Mouse (Mus musculus): Measurements from ENCODE around the gene Tnc. TPM values are rescaled to one million over a fixed set of nuclear protein-coding genes. Genes with fewer than 3 reads are reported as not detected.

Tnc gene
- polyA plus RNA-seq, 1 experiment from 2014 or later, result 53.7 TPM

- no peak for ATAC-seq (ENCODE audit: insufficient number of reproducible peaks, insufficient read depth, low FRiP score, low TSS enrichment)
- H3K9ac ChIP-seq, result no peak overlapping the region
- no peaks in the 10 kb centered on the region for H3K27me3 ChIP-seq
- H3K4me3 ChIP-seq, result no peak overlapping the region
- H3K4me2 ChIP-seq (replicated peaks), result no peak overlapping the region
- WGBS, result 73% methylated on average over 6 of the region's 6 CpGs
- H3K36me3 ChIP-seq, result no peaks in the 10 kb centered on the region
- H3K9me3 ChIP-seq, result no peaks in the 10 kb centered on the region
- H3K27ac ChIP-seq, result no peak overlapping the region
- H3K4me1 ChIP-seq, result no peaks in the 10 kb centered on the region
Measured at GRCm38 (mm10) chr4:64058856-64059231, 12.0 kb upstream of the Tnc start.

GRCm38 (mm10) chr4:64058048-64058855, 11.4 kb upstream of the Tnc start:
- no peaks in the 10 kb centered on the region for H3K9me3 ChIP-seq
- H3K27ac ChIP-seq, result no peak overlapping the region
- no peaks in the 10 kb centered on the region for H3K27me3 ChIP-seq
- ATAC-seq (ENCODE audit: insufficient number of reproducible peaks, insufficient read depth, low FRiP score, low TSS enrichment), result no peak
- H3K4me1 ChIP-seq, result no peaks in the 10 kb centered on the region
- H3K4me2 ChIP-seq (replicated peaks), result no peak overlapping the region
- 71% methylated on average over 12 of the region's 12 CpGs for WGBS
- no peaks in the 10 kb centered on the region for H3K36me3 ChIP-seq
- H3K9ac ChIP-seq, result no peak overlapping the region
- H3K4me3 ChIP-seq, result no peak overlapping the region

- H3K9me3 ChIP-seq, result no peaks in the 10 kb centered on the region
- H3K36me3 ChIP-seq, result no peaks in the 10 kb centered on the region
- no peak overlapping the region for H3K27ac ChIP-seq
- H3K4me1 ChIP-seq, result peaks cover 21% of the 10 kb centered on the region
- 0 out of 2 replicates have a peak, but pooled peaks cover 9% of the 10 kb centered on the region for H3K27me3 ChIP-seq
- no peak overlapping the region for H3K9ac ChIP-seq
- H3K4me3 ChIP-seq, result no peak overlapping the region
- ATAC-seq (ENCODE audit: insufficient number of reproducible peaks, insufficient read depth, low FRiP score, low TSS enrichment), result no peak
- H3K4me2 ChIP-seq (replicated peaks), result no peak overlapping the region
- 60% methylated on average over 7 of the region's 7 CpGs for WGBS
Measured at GRCm38 (mm10) chr4:64048177-64048576, 1.4 kb upstream of the Tnc start.

DNA sequence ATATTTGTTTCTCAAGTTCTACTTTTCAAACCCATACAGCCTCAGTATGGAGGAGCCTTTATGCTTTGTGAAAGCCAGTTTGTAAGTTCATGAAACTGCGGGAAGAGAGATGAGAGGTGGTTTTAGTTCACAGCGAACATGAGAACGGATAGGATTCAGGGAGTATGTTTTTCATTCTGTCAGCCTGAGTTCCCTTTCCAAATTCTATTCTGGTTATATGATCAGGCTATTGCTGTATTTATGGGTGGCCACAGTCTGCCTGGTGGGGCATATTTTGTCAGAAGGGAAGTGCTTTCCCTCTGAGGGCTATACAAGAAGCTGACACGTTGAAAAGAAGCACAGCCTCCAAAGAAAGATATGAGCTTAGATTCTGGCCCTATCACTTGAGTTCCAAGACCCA, 2.9 kb downstream of the Tnc start:
- H3K9me3 ChIP-seq, result no peaks in the 10 kb centered on the region
- no peaks in the 10 kb centered on the region for H3K36me3 ChIP-seq
- peak overlapping the region; percentile 69 for H3K4me2 ChIP-seq (replicated peaks)
- H3K9ac ChIP-seq, result no peak overlapping the region
- H3K27ac ChIP-seq, result no peak overlapping the region
- ATAC-seq (ENCODE audit: insufficient number of reproducible peaks, insufficient read depth, low FRiP score, low TSS enrichment), result no peak
- WGBS, result 51% methylated on average over 4 of the region's 4 CpGs
- H3K4me3 ChIP-seq, result no peak overlapping the region
- 0 out of 2 replicates have a peak, but pooled peaks cover 9% of the 10 kb centered on the region for H3K27me3 ChIP-seq
- peaks cover 30% of the 10 kb centered on the region for H3K4me1 ChIP-seq

- 67% methylated on average over 6 of the region's 6 CpGs for WGBS
- Histone ChIP-seq H3K4me3 (no peak overlapping the region), H3K36me3 (no peaks in the 10 kb centered on the region), H3K9ac (no peak overlapping the region), H3K27me3 (0 out of 2 replicates have a peak, but pooled peaks cover 9% of the 10 kb centered on the region), H3K9me3 (no peaks in the 10 kb centered on the region), H3K4me2 (replicated peaks) (no peak overlapping the region; the same call in 1 of the 2 replicates), H3K27ac (no peak overlapping the region), H3K4me1 (peaks cover 30% of the 10 kb centered on the region)
- no peak for ATAC-seq (ENCODE audit: insufficient number of reproducible peaks, insufficient read depth, low FRiP score, low TSS enrichment)
Measured at GRCm38 (mm10) chr4:64043371-64043770, 3.4 kb downstream of the Tnc start.

DNA sequence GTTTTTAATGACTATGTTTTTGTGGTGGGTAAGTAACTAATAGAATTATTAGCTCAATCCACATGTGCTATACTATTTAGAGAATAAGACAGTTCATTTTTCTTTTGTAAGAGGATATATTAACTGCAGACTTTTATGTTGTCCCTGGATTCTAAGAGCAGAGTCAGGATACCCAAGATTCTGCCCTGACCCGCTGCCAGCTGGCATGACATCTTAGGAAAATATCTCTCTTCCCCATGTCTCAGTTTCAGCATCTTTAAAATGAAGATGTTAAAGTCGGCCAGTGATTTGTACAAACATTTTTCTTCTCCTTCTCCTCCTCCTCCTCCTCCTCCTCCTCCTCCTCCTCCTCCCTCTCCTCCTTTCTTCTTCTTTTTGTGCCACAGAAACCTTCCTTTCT, 7.7 kb downstream of the Tnc start:
- ATAC-seq (ENCODE audit: insufficient number of reproducible peaks, insufficient read depth, low FRiP score, low TSS enrichment), result no peak
- Histone ChIP-seq H3K4me3 (no peak overlapping the region), H3K4me2 (replicated peaks) (no peak overlapping the region), H3K9ac (no peak overlapping the region), H3K36me3 (no peaks in the 10 kb centered on the region), H3K27me3 (no peaks in the 10 kb centered on the region), H3K4me1 (peaks cover 12% of the 10 kb centered on the region; the same call in 1 of the 2 replicates), H3K27ac (no peak overlapping the region), H3K9me3 (no peaks in the 10 kb centered on the region)
- 82% methylated on average over 2 of the region's 2 CpGs for WGBS

- no peak overlapping the region for H3K27ac ChIP-seq
- H3K9ac ChIP-seq, result no peak overlapping the region
- WGBS, result 83% methylated on average over 2 of the region's 2 CpGs
Measured at GRCm38 (mm10) chr4:64037513-64037912, 9.3 kb downstream of the Tnc start.

GRCm38 (mm10) chr4:64034724-64035123, 12.1 kb downstream of the Tnc start:
- H3K27ac ChIP-seq, result no peak overlapping the region
- no peaks in the 10 kb centered on the region for H3K9me3 ChIP-seq
- H3K4me1 ChIP-seq, result peaks cover 6% of the 10 kb centered on the region; the same call in 1 of the 2 replicates
- ATAC-seq (ENCODE audit: insufficient number of reproducible peaks, insufficient read depth, low FRiP score, low TSS enrichment), result no peak
- no peak overlapping the region for H3K9ac ChIP-seq
- no peak overlapping the region for H3K4me3 ChIP-seq
- no peak overlapping the region for H3K4me2 ChIP-seq (replicated peaks)
- no peaks in the 10 kb centered on the region for H3K36me3 ChIP-seq
- WGBS, result 71% methylated on average over 1 of the region's 1 CpGs
- no peaks in the 10 kb centered on the region for H3K27me3 ChIP-seq

More at GRCm38 (mm10) chr4:64037513-64037912, 9.3 kb downstream of the Tnc start:
- Histone ChIP-seq H3K9me3 (no peaks in the 10 kb centered on the region), H3K4me3 (no peak overlapping the region), H3K36me3 (no peaks in the 10 kb centered on the region), H3K27me3 (no peaks in the 10 kb centered on the region), H3K4me1 (peaks cover 2% of the 10 kb centered on the region; the same call in 1 of the 2 replicates), H3K4me2 (replicated peaks) (no peak overlapping the region)
- ATAC-seq (ENCODE audit: insufficient number of reproducible peaks, insufficient read depth, low FRiP score, low TSS enrichment), result no peak

DNA sequence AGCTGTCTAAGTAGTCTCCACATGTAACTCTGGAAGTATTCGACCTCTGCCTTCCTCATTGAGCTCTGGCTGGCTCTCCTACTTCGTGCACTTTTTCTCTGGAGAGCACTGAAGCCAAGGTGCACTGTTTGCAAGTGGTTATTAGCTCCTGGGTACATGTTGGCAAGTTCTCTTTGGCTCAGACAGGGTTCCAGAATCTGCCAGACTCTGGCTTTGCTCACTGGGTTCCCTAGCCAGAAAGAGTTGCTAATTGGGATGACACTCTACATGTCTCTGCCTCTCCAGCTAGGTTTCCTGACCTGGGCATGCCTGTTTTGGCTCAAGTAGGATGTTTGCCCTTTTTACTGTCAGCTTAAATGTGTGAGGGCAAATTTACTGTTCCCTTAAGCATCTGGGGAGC, 13.6 kb downstream of the Tnc start:
- peaks cover 14% of the 10 kb centered on the region; the same call in 1 of the 2 replicates for H3K4me1 ChIP-seq
- H3K27me3 ChIP-seq, result no peaks in the 10 kb centered on the region
- ATAC-seq (ENCODE audit: insufficient number of reproducible peaks, insufficient read depth, low FRiP score, low TSS enrichment), result no peak
- H3K27ac ChIP-seq, result no peak overlapping the region
- H3K9ac ChIP-seq, result no peak overlapping the region
- no peaks in the 10 kb centered on the region for H3K9me3 ChIP-seq
- no peaks in the 10 kb centered on the region for H3K36me3 ChIP-seq
- no peak overlapping the region for H3K4me2 ChIP-seq (replicated peaks)
- 48% methylated on average over 2 of the region's 2 CpGs for WGBS
- H3K4me3 ChIP-seq, result no peak overlapping the region

GRCm38 (mm10) chr4:64029486-64029885, 17.3 kb downstream of the Tnc start:
- 11% methylated on average over 1 of the region's 1 CpGs for WGBS
- peak overlapping the region; percentile 74 for H3K27ac ChIP-seq
- no peaks in the 10 kb centered on the region for H3K27me3 ChIP-seq

GRCm38 (mm10) chr4:64025591-64025990, 21.2 kb downstream of the Tnc start:
- Histone ChIP-seq H3K27ac (peak overlapping the region; percentile 32; the same call in 1 of the 2 replicates), H3K4me3 (no peak overlapping the region), H3K36me3 (no peaks in the 10 kb centered on the region), H3K4me2 (replicated peaks) (no peak overlapping the region), H3K9me3 (no peaks in the 10 kb centered on the region), H3K4me1 (peaks cover 14% of the 10 kb centered on the region; the same call in 1 of the 2 replicates), H3K27me3 (no peaks in the 10 kb centered on the region), H3K9ac (no peak overlapping the region)
- ATAC-seq (ENCODE audit: insufficient number of reproducible peaks, insufficient read depth, low FRiP score, low TSS enrichment), result no peak
- WGBS, result 50% methylated on average over 6 of the region's 6 CpGs

More at GRCm38 (mm10) chr4:64029486-64029885, 17.3 kb downstream of the Tnc start:
- H3K4me3 ChIP-seq, result no peak overlapping the region
- H3K9ac ChIP-seq, result no peak overlapping the region
- peaks cover 14% of the 10 kb centered on the region; the same call in 1 of the 2 replicates for H3K4me1 ChIP-seq
- 0 out of 2 replicates have a peak, but pooled peaks have one; percentile 41 for ATAC-seq (ENCODE audit: insufficient number of reproducible peaks, insufficient read depth, low FRiP score, low TSS enrichment)
- H3K4me2 ChIP-seq (replicated peaks), result no peak overlapping the region
- no peaks in the 10 kb centered on the region for H3K36me3 ChIP-seq
- no peaks in the 10 kb centered on the region for H3K9me3 ChIP-seq

Measured in embryonic facial prominence, embryonic 12.5 days (tissue).